Mouse (Mus musculus): ENCODE measurements around the gene Fars2. TPM values are rescaled to one million over a fixed set of nuclear protein-coding genes. Genes with fewer than 3 reads are reported as not detected.
"Not testable (repeated sequence)": the region's sequence is repeated elsewhere in the genome, so short reads cannot be mapped to it uniquely, and the experiment has no call there.

Fars2 gene
- total RNA-seq, 2 experiments from 2014 or later = 36.5 to 37.8 TPM

DNA sequence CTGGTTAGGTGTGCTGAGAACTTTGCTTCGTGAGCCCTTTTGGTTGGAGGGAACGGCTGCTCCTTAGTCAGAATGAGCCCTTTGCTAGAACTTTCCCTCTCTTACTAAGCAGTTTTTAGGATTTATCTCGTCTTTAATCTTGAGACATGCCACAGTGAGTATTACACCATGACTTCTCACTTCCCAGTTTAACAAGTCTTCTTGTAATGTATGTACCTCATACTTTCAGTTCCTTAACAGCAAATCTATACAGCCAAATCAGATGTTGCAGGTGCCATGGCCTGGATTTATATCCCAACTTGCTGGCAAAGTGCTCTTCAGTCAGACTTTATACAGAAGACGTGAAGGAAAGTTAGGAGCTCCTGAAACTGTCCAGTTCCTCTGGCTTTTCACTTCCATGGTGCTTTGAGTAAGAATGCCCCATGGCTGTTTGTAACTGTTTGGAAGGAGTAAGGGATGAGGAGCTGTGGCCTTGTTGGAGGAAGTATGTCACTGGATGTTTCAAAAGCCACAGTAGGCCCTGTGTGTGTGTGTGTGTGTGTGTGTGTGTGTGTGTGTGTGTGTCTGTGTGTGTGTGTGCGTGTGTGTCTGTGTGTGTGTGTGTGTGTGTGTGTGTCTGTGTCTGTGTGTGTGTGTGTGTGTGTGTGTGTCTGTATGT, 14.9 kb downstream of the Fars2 start:
- intact Hi-C loops (cut with DNase I) = no loop called here
- DNase-seq (ENCODE audit: low spot score in 2 of 2) = no peak

DNA sequence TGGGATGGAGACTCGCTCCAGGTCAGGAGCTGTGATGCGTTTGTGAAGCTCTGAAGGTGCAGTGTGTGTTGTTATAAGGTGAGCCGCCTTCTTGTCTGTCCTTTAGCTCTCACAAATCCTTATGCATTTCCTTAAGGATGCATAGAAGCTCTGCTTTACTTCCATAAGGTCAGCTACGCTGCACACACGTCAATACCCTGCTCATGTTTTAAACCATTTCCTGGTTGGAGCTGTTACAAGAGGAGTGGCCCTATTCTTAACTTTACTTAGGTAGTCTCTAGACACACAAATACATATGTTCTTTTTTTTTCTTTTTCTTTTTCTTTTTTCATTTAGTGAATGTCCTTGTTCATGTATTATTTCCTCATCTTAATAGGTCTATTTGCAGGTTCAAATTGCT, 22.5 kb downstream of the Fars2 start:
- DNase-seq (ENCODE audit: low spot score in 2 of 2) = no peak
- intact Hi-C loops (cut with DNase I) = no loop called here

DNA sequence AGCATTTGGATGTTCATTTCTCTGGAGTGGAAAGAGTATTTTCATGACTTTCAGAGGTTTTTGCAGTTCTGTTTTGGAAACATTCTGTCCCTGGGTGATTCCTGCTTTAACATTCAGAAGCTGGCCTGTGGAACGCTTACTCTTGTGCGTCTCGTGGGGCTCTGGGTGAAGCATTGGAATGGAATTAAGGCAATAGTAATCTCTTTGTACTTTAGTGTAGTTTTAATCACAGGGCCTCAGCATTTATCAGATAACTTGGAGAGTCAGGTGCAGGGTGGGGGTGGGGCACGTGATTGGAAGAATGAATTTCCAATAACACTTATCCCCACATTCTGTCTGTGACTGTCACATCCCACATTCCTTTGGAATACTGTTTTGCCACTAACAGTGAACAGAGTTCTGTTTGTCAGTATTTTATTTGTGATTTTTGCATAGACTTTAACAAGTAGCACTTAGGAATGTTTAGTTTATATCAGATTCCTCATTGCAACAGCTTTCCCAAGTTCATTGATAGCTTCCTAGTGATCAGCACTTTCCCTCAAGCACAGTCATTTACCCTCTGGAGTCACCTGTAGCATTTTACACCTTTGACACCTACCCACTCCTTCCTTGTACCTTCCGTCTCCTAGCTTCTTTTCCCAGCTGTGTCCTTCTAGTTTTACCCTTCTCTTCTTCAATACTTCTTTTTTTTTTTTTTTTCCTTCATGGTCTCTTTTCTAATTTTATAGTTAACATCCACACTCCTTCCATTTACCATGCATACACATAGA, 23.2 kb downstream of the Fars2 start:
- DNase-seq (ENCODE audit: low spot score in 2 of 2) = no peak
- intact Hi-C loops (cut with DNase I) = no loop called here

DNA sequence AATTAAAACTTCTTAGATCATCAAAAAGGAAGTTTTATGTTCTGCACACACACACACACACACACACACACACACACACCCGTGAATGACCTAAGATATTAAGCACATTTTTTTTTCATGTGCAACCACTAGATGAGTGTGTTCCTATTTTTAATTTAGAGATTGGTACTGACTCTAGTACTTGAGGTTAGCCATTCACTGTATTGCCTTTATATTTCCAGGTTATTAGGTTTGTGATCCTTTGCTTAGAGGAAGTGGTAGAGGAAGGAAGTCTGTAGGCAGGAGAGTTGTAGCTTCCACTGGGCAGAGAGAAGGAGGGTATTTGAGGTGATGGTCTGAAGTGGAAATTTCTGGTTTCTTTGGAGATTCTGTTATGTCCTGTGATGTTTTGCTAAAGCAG, 28.4 kb downstream of the Fars2 start:
- intact Hi-C loops (cut with DNase I) = no loop called here
- no peak for DNase-seq (ENCODE audit: low spot score in 2 of 2)

DNA sequence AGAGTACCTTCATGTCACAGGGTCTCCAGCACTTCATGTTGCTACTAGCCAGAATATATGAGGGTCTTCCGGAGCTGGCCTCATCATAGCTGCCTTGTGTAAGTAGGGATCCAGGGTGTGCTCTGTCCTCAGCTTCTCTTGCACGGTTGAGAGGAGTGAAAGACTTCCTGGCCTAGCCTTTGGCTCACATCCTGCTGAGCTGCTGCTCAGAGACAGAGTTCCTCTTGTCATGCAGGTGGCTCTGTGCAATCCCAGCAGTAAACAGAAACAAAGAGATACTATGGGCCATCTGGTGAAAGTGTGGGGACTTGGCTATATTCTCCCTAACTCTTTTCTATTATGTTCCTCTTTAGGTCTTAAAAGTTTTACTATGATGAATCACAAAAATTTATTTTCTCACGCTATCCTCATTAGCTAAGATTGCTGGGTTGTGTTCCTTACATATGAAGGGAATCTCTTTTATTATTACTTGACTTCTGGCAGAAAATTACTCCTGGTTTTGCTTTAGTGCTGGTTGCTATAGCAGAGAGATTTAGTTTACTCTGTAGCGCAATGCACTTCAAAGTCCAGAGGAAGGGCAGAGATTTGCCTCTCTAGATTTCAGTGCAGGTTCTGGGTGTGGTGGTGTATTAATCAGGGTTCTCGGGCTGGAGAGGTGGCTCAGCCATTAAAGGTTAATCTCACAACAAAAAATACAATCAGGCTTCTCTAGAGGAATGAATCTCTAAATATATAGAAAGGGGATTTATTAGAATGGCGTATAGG, 32.1 kb downstream of the Fars2 start:
- intact Hi-C loops (cut with DNase I) = no loop called here
- no peak for DNase-seq (ENCODE audit: low spot score in 2 of 2)

DNA sequence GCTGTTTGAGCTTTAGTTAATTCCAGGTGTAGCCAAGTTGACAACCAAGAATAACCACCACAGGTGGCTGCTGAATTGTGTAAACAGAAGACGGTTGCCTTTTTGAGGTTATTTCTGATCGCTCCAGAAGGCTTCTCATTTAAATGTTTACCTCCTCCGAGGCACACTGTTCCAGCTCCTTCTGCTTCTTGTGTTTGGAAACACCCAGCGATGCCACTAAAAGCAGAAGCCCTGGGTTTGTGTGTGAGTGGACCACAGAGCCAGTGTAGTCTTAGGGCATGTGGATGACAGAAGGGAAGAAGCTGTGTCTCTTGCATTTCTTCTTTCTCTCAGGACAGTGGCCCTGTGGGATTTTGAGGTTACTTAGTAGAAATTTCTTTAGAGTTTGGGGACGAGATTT, 33.1 kb downstream of the Fars2 start:
- intact Hi-C loops (cut with DNase I) = no loop called here
- peak in 1 of 2 experiments; percentile 38 for DNase-seq (ENCODE audit: low spot score in 2 of 2)

DNA sequence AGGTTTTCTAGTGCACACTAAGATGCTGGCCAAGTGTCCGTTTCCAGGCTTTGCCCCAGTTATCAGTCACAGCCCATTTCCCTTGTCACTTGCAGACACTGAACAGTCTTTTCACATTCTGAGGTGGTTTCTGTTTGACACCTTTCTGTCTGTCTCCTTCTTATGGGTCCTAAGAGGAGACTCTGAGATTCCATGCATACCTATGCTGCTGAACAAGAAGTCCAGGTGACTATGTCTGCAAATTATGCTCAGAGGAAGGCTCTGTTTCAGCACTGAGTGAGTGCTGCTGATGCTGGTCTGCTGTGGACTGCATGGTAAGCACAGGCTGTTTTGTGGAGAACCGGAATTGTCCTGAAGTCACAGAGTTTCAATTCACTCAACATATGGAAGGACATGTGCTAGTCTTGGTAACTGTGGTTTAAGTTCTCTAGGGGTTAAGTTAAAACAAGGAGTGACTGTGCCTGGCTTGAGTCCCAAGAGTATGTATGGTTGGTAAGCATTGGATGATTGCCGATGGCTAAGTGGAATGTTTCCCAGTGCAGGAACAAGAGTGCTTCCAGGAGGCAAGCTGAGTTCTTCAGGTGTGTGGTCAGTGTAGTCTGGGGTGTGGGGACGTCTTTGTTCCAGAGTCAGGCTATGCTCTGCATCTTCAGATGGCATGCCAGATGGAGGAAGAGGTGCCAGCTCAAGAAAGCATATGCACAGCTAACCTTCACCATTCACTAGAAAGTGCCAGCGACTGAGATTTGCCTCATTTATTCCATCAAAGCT, 35.7 kb downstream of the Fars2 start:
- intact Hi-C loops (cut with DNase I) = no loop called here
- no peak for DNase-seq (ENCODE audit: low spot score in 2 of 2)

DNA sequence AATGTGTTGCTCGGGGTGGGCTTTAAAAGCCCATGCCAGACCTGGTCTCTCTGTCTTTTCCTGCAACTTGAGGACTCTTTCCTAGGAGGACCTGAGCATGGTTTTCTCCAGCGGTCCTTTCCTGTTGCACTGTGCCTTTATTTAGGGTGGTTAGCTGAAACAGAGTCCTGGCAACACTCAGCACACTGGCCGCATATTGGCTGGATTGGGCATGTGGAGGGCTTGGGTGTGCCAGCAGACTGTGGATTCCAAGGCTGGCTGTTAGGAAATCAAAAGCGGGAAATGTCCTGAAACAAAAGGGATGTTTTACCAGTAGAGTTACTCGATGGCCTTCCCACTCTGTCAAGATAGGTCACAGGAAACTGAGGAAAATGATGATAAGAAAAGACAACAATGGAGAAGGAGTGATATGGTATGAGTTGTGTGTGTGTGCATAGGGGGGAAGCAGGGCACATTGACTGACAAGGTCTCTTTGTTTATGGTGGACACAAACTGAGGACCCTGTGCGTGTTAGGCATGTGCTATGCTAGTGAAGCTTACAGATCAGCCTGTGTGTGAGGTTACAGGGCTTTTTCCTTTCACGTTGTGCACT, 39.2 kb downstream of the Fars2 start:
- intact Hi-C loops (cut with DNase I) = no loop called here
- DNase-seq (ENCODE audit: low spot score in 2 of 2) = no peak

DNA sequence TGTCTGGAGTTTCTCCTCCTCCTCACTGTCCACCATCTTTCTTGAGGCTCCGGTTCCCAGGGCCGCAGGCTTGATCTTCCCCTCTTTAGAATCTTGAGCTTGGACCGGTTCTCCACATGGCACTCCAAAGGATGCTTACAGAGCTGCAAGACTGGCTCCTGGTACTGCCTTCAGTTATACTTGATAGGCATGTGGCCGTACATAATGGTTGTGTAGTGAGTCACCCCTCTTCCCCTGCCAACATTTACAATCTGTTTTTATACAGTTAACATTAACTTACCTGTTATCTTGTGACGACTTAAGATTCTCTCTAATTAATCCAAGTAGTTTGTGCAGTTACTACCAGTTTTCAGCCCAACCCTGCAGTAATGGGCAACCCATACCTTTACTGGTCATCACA, 46.2 kb downstream of the Fars2 start:
- DNase-seq (ENCODE audit: low spot score in 2 of 2) = no peak
- intact Hi-C loops (cut with DNase I) = no loop called here

DNA sequence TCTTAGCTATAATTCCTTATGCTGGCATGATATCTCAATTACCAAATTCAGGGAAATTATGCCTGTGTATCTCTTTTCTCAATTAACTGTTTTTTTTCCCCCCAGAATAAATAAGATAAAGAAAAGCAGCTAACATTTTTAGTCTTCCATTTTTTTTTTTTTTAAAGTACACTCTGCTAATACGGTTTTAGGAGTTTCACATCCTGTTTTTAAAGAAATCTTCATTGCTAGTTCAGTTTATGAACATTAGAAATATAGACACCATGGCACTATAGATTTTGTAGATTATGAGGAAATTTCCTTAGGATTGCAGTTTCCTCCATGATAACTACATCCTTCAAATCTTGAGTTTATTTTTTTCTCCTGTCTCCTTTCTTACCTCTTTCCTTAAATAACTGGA, 46.7 kb downstream of the Fars2 start:
- no peak for DNase-seq (ENCODE audit: low spot score in 2 of 2)
- intact Hi-C loops (cut with DNase I) = no loop called here

DNA sequence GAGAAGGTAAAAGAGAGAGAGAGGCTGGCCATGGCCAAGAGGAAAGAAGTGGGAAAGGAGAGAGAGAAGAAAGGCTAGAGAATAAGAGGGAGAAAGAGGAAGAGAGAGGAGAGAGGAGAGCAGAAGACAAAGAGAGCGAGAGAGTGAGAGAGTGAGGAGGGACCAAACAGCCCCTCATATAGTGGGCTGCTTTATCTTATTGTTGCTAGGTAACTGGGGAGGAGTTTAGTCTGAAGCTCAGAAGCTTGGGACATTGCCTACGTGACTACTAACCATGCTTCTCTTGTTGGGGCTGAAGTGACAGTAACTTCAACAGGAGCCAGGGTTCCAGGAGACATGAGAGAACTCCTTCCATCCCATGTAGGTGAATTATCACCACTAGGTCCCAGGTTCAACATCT, 55.8 kb downstream of the Fars2 start:
- intact Hi-C loops (cut with DNase I); DNase-seq (ENCODE audit: low spot score in 2 of 2): not testable (repeated sequence)

DNA sequence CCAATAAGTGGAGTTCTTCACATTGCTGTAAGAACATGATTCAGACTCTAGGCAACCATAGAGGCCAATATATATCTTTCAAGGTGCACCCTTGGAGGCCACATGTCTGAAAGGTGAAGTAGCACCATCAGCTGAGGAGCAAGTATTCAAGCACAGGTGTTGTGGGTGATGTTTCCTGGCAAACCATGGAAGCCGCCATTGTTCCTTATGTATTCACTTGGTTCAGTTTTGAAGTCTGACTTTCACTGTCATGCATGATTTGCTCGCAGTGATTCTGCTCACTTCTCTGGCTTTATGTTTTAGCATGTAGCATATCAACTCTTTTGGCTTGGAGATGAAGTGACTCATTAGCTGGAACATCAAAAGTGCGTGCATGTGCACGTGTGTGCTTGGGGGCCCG, 56.9 kb downstream of the Fars2 start:
- no peak for DNase-seq (ENCODE audit: low spot score in 2 of 2)
- intact Hi-C loops (cut with DNase I) = no loop called here

DNA sequence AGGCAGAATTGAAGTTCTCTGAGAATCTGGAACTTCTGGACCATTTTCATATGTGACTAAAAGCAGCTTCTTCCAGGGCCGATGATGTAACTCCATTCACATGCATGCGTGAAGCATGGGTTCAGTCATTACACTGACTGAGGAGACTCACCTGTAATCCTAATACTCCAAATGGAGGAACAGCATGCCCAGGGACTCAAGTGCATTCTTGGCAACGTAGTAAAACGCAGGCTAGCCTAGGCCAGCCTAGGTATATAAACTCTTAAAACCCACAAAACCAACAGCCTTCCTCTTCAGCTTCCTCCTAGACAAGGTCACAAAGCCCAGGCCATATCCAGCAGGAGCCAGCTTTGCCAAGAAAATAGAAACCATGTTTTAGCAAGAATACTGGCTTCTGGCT, 57.6 kb downstream of the Fars2 start:
- intact Hi-C loops (cut with DNase I) = no loop called here
- no peak for DNase-seq (ENCODE audit: low spot score in 2 of 2)

DNA sequence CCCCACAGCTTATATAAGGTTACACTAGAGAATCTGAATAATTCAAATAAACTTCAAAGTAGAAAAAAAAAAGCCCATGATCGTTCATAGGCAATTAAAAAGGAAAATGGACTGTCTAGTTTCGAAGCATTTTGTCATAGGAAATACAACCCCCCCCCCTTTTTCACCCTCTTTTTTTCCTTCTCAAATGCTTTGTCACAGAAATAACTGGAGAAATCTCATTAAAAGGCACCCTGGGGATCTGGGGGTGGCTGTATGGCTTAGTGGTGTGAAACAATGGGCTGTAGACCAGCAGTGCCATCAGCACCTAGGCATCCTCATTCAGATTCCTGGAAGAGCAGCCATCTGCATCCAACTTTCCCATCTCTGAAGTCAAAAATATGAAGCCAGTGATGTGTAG, 64.0 kb downstream of the Fars2 start:
- DNase-seq (ENCODE audit: low spot score in 2 of 2) = no peak
- intact Hi-C loops (cut with DNase I) = no loop called here

DNA sequence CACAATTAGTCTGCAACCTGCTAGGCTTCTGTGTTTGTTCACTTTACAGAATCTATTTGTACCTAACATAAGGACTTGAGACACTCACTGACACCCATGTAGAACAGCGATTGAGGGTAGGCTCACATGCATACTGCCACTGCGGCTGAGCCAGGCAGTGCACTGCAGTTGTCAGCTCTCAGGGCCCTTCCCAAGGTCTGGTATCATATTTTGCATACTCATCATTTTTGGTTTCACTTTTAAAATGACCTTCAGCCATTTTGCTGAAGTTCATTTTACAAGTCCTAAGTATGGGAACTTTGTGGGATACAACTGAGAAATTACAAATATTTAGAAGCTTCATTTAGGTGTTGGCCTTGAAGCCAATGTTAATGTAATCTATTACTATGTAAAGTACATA, 73.4 kb downstream of the Fars2 start:
- intact Hi-C loops (cut with DNase I) = no loop called here
- no peak for DNase-seq (ENCODE audit: low spot score in 2 of 2)

DNA sequence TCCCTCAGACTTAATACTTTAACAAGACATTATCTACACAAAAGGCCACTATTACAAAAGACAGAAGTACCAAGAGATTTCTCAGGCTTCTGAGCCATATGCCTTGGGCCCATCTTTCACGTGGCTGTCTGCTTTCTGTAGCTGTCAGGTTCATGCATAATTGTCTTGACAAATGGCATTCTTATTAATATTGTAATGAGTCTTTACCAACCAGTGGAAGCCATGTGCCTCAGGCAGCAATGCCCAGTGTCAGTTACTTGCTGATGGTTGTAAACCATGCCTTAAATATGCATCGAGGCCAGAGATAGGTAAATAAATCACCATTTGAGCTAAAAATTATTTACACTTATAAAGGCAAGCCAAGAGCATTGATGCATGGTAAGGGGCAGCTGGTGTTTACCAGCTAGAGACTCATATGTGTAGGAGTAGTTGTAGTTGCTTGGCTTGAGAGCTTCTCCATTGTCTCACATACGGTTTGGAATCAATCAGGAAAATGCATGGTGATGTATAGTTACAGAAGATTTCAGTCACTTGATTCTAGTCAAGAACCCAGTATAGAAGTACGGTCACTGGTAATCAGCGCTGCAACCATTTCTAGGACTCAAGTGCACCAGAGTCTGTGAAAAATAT, 76.4 kb downstream of the Fars2 start:
- DNase-seq (ENCODE audit: low spot score in 2 of 2) = no peak
- intact Hi-C loops (cut with DNase I) = no loop called here

DNA sequence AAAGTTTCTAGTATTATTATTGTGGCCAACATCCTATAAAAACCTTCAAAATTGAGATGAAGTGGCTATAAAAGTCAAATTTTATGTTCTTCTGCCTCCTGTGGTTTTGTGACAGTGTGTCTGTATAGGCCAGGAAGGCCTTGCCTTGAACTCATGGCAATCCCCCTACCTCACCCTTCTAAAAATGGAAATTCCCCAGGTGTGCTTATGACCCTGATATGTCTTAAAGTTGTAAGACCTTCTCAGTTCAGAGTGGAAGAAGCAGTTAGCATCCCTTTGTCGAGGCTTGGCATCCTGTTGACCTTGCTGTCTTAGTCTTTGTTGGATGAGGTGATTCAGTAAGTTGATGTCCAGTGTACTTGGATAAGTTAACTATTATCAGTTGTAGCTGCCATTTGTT, 82.1 kb downstream of the Fars2 start:
- intact Hi-C loops (cut with DNase I) = no loop called here
- no peak for DNase-seq (ENCODE audit: low spot score in 2 of 2)

DNA sequence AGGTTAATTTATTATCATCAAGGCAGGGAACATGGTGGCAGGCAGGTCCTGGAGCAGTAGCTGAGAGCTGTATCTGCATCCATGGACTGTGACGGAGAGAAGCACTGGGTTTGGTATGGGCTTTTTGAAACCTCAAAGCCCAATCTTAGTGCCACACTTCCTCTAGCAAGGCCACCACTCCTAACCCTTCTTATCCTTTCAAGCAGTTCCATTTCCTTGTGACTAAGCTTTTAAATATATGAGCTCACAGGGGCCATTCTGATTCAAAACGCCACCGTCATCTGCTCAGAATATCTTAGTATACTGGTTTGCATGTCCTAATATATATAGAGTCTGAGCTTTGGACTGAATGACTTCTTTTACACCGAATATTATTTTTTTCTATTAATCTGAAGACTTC, 83.2 kb downstream of the Fars2 start:
- intact Hi-C loops (cut with DNase I) = no loop called here

DNA sequence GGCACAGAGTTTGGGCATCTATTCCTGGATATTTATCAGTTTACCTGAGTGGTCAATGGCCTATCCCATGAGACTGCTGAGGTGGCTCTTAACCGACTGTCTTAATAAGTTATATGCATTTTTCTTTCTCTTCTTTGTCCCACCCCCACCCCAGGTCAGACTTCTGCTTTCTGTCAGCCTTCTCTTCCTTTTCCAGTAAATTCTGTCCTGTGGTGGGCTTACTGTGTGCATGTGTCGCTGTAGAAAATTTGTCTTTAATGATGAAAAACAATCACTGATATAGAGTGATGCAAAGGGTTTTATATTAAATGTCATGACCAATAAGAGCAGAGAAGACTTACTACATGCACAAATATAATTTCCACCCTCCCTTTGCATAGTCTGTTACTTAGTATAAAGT, 85.3 kb downstream of the Fars2 start:
- no peak for DNase-seq (ENCODE audit: low spot score in 2 of 2)
- intact Hi-C loops (cut with DNase I) = no loop called here

More for the DNA sequence above, 83.2 kb downstream of the Fars2 start:
- DNase-seq (ENCODE audit: low spot score in 2 of 2) = no peak

Data from left cerebral cortex, postnatal 14 days (tissue).